In the genomic region with DNA sequence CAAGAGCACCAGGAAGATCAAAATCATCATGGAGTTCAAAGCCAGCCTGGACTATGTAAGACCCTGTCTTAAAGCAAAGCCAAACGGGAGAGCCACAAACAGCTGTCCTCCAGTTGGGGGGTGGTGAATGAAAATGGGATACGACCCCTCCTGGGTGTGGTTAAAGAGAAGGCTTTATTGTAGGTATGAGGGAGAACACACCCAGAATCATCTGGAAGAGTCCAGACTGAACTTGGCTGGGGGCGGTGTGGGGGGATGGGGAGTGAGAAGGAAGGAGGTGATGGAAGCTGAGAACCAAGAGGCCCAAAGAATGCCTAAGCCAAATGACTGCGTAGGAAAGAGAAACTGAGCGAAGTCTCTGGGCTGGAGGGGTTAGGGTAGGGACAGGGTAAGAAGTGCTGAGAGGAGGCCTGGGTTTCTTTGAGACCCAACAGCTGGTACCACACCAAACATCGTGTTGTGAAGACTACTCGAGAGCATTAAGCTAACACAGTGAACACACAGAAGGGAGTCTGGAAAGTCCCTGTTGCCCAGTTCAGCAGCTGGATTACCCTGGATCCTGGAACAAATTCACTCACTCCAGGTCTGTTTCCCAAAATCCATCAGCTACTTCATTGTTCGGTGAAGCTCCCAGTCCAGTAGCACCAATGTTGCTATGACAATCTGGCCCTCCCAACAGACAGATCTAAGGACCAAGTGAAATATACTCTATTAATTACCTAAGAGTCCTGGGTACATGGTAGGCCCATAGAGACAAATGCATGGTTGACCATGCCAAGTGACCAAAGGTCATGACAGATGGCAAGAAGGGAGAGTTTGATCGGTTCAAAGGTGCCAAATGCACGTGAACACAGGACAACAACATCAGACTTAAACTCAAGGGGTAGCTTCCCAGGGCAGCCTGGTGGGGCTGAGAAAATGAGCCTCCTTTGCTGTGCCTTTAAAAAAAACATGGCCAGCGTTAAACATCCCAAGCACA, we compare ENCODE assay signal across 17 mouse cellular contexts. TPM values are rescaled to one million over a fixed set of nuclear protein-coding genes. Genes with fewer than 3 reads are reported as not detected.
DNase-seq lines count a peak whose midpoint lies in the region; ATAC-seq and TF ChIP-seq lines count a peak whose summit lies in the region.
"Had no signal": no experiment of that assay in that cellular context is flagged by ENCODE, and none has a peak within 500 bp of the region (broad histone marks: within the 10 kb centered on the region; RNA-seq: fewer than 3 reads in every experiment).

No protein-coding gene starts in this region.

- no peak for ATAC-seq in hindbrain, postnatal 0 days
- ATAC-seq: CD4-positive, CD25-positive, alpha-beta regulatory T cell, adult 4 months; intestine, embryonic 16.5 days had no signal

- 87% methylated on average over 11 of the region's 11 CpGs for WGBS in hindbrain, embryonic 10.5 days
- WGBS in hindbrain, postnatal 0 days, result 84% methylated on average over 11 of the region's 11 CpGs
- WGBS in thymus, adult 2 months, result 93% methylated on average over 11 of the region's 11 CpGs

- H3K9ac ChIP-seq in hindbrain, postnatal 0 days (replicated peaks; ENCODE audit: low read length), result no peak overlapping the region
- H3K9ac ChIP-seq: embryonic facial prominence, embryonic 13.5 days; forebrain, embryonic 12.5 days had no signal

- no peak overlapping the region for H3K4me3 ChIP-seq in hindbrain, embryonic 10.5 days
- H3K4me3 ChIP-seq in hindbrain, postnatal 0 days (ENCODE audit: low read length), result no peak overlapping the region
- no peak overlapping the region for H3K4me3 ChIP-seq in thymus, adult 2 months (ENCODE audit: control insufficient read depth, insufficient read depth, low read length)
- H3K4me3 ChIP-seq: embryonic facial prominence, embryonic 13.5 days; forebrain, embryonic 12.5 days; heart, adult 2 months had no signal

- TF ChIP-seq POLR2A in thymus, adult 2 months (IDR thresholded peaks at IDR 0.05; ENCODE audit: control insufficient read depth, extremely low read depth, insufficient read depth, low read length, poor library complexity), result no peak

- H3K9me3 ChIP-seq in hindbrain, embryonic 10.5 days, result no peaks in the 10 kb centered on the region
- H3K9me3 ChIP-seq in hindbrain, postnatal 0 days (ENCODE audit: low read length), result no peaks in the 10 kb centered on the region
- H3K9me3 ChIP-seq: embryonic facial prominence, embryonic 13.5 days; forebrain, embryonic 12.5 days had no signal

- peaks cover 19% of the 10 kb centered on the region for H3K27me3 ChIP-seq in hindbrain, embryonic 10.5 days (ENCODE audit: insufficient read depth, poor library complexity, severe bottlenecking)
- no peaks in the 10 kb centered on the region for H3K27me3 ChIP-seq in hindbrain, postnatal 0 days (ENCODE audit: insufficient read depth, low read length)
- no peaks in the 10 kb centered on the region for H3K27me3 ChIP-seq in thymus, adult 2 months (ENCODE audit: control insufficient read depth, insufficient read depth, low read length)
- H3K27me3 ChIP-seq: embryonic facial prominence, embryonic 13.5 days had no signal

- H3K4me2 ChIP-seq in hindbrain, postnatal 0 days (ENCODE audit: low read depth, low read length), result no peak overlapping the region
- H3K4me2 ChIP-seq: embryonic facial prominence, embryonic 13.5 days; forebrain, embryonic 12.5 days had no signal

- no peaks in the 10 kb centered on the region for H3K36me3 ChIP-seq in hindbrain, embryonic 10.5 days
- no peaks in the 10 kb centered on the region for H3K36me3 ChIP-seq in hindbrain, postnatal 0 days (ENCODE audit: insufficient read depth, low read length)
- H3K36me3 ChIP-seq in thymus, adult 2 months (ENCODE audit: control insufficient read depth, insufficient read depth, low read length), result no peaks in the 10 kb centered on the region
- H3K36me3 ChIP-seq: embryonic facial prominence, embryonic 13.5 days; forebrain, embryonic 12.5 days had no signal

- H3K4me1 ChIP-seq in hindbrain, embryonic 10.5 days (replicated peaks), result peaks cover 35% of the 10 kb centered on the region
- no peaks in the 10 kb centered on the region for H3K4me1 ChIP-seq in hindbrain, postnatal 0 days (ENCODE audit: insufficient read depth, low read length)
- peaks cover 18% of the 10 kb centered on the region for H3K4me1 ChIP-seq in thymus, adult 2 months (replicated peaks; ENCODE audit: control insufficient read depth, insufficient read depth, low read length)

- H3K27ac ChIP-seq in hindbrain, embryonic 10.5 days, result peak overlapping the region; percentile 45; the same call in 1 of the 2 replicates
- H3K27ac ChIP-seq in hindbrain, postnatal 0 days, result no peak overlapping the region
- H3K27ac ChIP-seq in thymus, adult 2 months (ENCODE audit: control insufficient read depth, insufficient read depth, low read length), result no peak overlapping the region
- H3K27ac ChIP-seq: forebrain, embryonic 12.5 days; heart, adult 2 months had no signal

- no peak for DNase-seq in hindbrain, embryonic 10.5 days (ENCODE audit: low spot score)
- no peak for DNase-seq in hindbrain, postnatal 0 days (ENCODE audit: low spot score)
- peak; percentile 5 for DNase-seq in thymus, postnatal 4 days
- DNase-seq in thymus, adult 2 months, result no peak
- DNase-seq in kidney, postnatal 25 days, result peak; percentile 70 to 84
- no peak for DNase-seq in layer of hippocampus, postnatal 14 days (ENCODE audit: low spot score in 2 of 2)
- no peak for DNase-seq in urinary bladder, postnatal 25 days (ENCODE audit: low spot score)
- DNase-seq: adrenal gland, postnatal 14 days; heart, postnatal 4 days; left cerebral cortex, postnatal 4 days; lung, adult 2 months; retina, postnatal 1 day had no signal

- no peak for TF ChIP-seq CTCF in hindbrain, postnatal 0 days (IDR thresholded peaks at IDR 0.05; ENCODE audit: low read depth)
- no peak for TF ChIP-seq CTCF in thymus, adult 2 months (IDR thresholded peaks at IDR 0.05; ENCODE audit: borderline replicate concordance, control insufficient read depth, extremely low read depth, insufficient read depth, low read length, poor library complexity)

RNA-seq across cellular contexts. Expression of a gene that starts 19.5 kb away (rescaled TPM):
- 20.3 and 34.2 TPM in 2 replicates for polyA plus RNA-seq in hindbrain, embryonic 10.5 days (2016; fragmentation: Nextera tagmentation; extraction: Ambion mirVana)
- total RNA-seq in hindbrain, postnatal 0 days (2014; rRNA removed), result 146 and 159 TPM in 2 replicates
- polyA plus RNA-seq in hindbrain, postnatal 0 days (2015; fragmentation: Nextera tagmentation; extraction: Ambion mirVana), result 59.4 and 66.9 TPM in 2 replicates
- 38.6 and 46.1 TPM in 2 replicates for polyA plus RNA-seq in thymus, adult 2 months (2012; rRNA removed)
- 10 to 100 TPM; 64.9 to 65.1 TPM for total RNA-seq in layer of hippocampus, postnatal 14 days (2021)

RNA-seq across cellular contexts. Expression of a gene that starts 42.7 kb away (rescaled TPM):
- 33.9 and 35.2 TPM in 2 replicates for polyA plus RNA-seq in hindbrain, embryonic 10.5 days (2016; fragmentation: Nextera tagmentation; extraction: Ambion mirVana)
- total RNA-seq in hindbrain, postnatal 0 days (2014; rRNA removed), result 51.1 and 55.6 TPM in 2 replicates
- polyA plus RNA-seq in hindbrain, postnatal 0 days (2015; fragmentation: Nextera tagmentation; extraction: Ambion mirVana), result 27.6 and 29.6 TPM in 2 replicates
- polyA plus RNA-seq in thymus, adult 2 months (2012; rRNA removed), result 43.8 and 56.5 TPM in 2 replicates
- 10 to 100 TPM; 60.4 to 63.6 TPM for total RNA-seq in layer of hippocampus, postnatal 14 days (2021)

Comparison
In these comparisons a context has a peak if more than half of its experiments do, and no peak if none do; other contexts are left out.
1. DNase-seq: peak in thymus, postnatal 4 days (single experiment) and kidney, postnatal 25 days (2 of 2); none in hindbrain, embryonic 10.5 days (single experiment), hindbrain, postnatal 0 days (single experiment), thymus, adult 2 months (single experiment), layer of hippocampus, postnatal 14 days (0 of 2) and urinary bladder, postnatal 25 days (single experiment).